Mouse (Mus musculus): ENCODE data around the gene Uts2. TPM values are rescaled to one million over a fixed set of nuclear protein-coding genes. Genes with fewer than 3 reads are reported as not detected.

The Uts2 gene
- not detected in 2 replicates for polyA plus RNA-seq (2015; fragmentation: Nextera tagmentation; extraction: Ambion mirVana)

DNA sequence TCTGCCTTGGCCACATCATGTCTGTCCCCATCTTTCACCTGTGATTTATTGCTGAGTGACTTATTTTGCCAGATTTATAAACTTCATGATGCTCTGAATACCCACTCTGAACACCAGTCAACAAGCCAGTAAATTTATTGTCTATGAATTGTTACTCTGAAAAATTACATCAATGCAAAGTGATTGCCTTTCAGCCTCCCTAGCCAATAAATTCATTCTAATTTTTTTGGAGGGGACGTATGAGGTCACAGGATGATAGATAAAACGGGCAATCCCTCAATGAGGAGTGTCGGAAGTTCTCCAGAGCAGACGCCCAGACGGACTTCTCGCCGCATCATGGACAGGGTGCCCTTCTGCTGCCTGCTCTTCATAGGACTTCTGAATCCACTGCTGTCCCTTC, at the start of gene Uts2:
Gene Uts2, plus strand, starts transcription at position 301 of the 400 bp plus-strand sequence.
- Histone ChIP-seq H3K36me3 (ENCODE audit: control insufficient read depth, insufficient read depth, low read length) (no peaks in the 10 kb centered on the region), H3K4me3 (ENCODE audit: low read length) (no peak within 1 kb of the TSS), H3K27ac (ENCODE audit: low read length) (no peak within 1 kb of the TSS), H3K4me1 (ENCODE audit: control insufficient read depth, insufficient read depth, low read length) (no peaks in the 10 kb centered on the region; the same call in 1 of the 2 replicates), H3K9me3 (ENCODE audit: control insufficient read depth, low read length) (peaks cover 3% of the 10 kb centered on the region; the same call in 1 of the 2 replicates), H3K4me2 (ENCODE audit: low read depth, low read length) (no peak within 1 kb of the TSS), H3K9ac (ENCODE audit: low read depth, low read length) (no peak within 1 kb of the TSS), H3K27me3 (replicated peaks; ENCODE audit: control insufficient read depth, insufficient read depth, low read length) (no peaks in the 10 kb centered on the region)
- ATAC-seq = no peak
- WGBS = 87% methylated on average over 7 of the region's 7 CpGs

DNA sequence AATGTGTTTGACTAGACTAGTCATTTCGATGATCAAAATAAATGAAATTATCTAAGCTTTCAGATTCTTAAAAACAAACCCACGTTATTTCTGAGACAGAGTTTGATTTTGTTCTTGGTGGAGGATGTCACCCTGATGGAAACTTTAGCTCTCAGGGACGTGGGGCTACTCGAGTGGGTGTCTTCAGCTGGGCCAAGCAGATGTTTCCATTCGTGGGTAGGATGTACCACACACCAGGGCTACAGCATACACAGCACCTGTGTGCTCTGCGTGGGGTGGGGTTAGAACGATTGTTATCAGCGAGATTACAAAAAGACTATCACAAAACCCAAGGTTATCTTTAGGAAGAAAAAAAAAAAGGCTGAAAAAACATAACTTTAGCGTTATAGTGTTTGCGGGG, 45.9 kb upstream of the Uts2 start:
- no peak overlapping the region for H3K4me2 ChIP-seq (ENCODE audit: low read depth, low read length)
- H3K4me3 ChIP-seq (ENCODE audit: low read length) = no peak overlapping the region
- no peak overlapping the region for H3K27ac ChIP-seq (ENCODE audit: low read length)
- no peaks in the 10 kb centered on the region for H3K36me3 ChIP-seq (ENCODE audit: control insufficient read depth, insufficient read depth, low read length)
- H3K9ac ChIP-seq (ENCODE audit: low read depth, low read length) = no peak overlapping the region
- no peak for ATAC-seq
- WGBS = 79% methylated on average over 10 of the region's 10 CpGs
- H3K9me3 ChIP-seq (ENCODE audit: control insufficient read depth, low read length) = no peaks in the 10 kb centered on the region
- no peaks in the 10 kb centered on the region for H3K4me1 ChIP-seq (ENCODE audit: control insufficient read depth, insufficient read depth, low read length)
- no peaks in the 10 kb centered on the region for H3K27me3 ChIP-seq (replicated peaks; ENCODE audit: control insufficient read depth, insufficient read depth, low read length)

DNA sequence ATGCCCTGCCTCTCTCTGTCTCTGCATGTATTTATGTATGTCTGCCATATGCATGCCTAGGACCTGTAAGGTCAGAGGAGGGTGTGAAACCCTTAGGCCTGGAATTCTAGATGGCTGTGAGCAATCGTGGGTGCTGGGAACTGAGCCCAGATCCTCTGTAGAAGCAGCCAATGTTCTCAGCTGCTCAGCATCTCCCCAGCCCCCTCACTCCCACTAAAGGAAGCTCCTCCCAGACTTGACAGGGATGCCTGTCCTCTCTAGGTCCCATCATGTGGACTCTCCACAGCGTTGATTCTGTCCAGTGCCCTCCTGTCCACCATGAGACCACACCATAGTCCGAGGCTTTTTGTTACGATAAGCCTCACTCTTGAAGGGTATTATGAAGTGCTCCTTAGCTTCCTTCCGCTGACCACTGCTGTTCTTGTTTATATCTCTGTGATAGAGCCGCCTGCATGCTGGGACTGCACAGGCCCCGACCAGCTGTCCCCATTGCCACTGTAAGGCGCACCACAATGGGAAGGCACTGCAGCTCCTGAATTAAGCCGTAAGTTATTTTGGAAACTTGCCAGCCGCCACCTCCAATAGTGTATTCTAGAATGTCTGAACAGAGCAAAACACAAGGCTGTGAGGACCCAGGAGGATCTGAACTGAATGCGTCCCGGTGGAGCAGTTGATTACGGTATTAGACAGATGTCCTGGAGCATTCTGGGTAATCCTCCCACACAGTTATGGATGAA, 40.4 kb upstream of the Uts2 start:
- Histone ChIP-seq H3K9me3 (ENCODE audit: control insufficient read depth, low read length) (no peaks in the 10 kb centered on the region), H3K27ac (ENCODE audit: low read length) (no peak overlapping the region; the same call in 1 of the 2 replicates), H3K27me3 (replicated peaks; ENCODE audit: control insufficient read depth, insufficient read depth, low read length) (no peaks in the 10 kb centered on the region), H3K36me3 (ENCODE audit: control insufficient read depth, insufficient read depth, low read length) (no peaks in the 10 kb centered on the region), H3K9ac (ENCODE audit: low read depth, low read length) (no peak overlapping the region), H3K4me2 (ENCODE audit: low read depth, low read length) (no peak overlapping the region), H3K4me3 (ENCODE audit: low read length) (no peak overlapping the region), H3K4me1 (ENCODE audit: control insufficient read depth, insufficient read depth, low read length) (no peaks in the 10 kb centered on the region)
- ATAC-seq = peak; percentile 33; the same call in 1 of the 2 replicates
- WGBS = 52% methylated on average over 13 of the region's 13 CpGs

DNA sequence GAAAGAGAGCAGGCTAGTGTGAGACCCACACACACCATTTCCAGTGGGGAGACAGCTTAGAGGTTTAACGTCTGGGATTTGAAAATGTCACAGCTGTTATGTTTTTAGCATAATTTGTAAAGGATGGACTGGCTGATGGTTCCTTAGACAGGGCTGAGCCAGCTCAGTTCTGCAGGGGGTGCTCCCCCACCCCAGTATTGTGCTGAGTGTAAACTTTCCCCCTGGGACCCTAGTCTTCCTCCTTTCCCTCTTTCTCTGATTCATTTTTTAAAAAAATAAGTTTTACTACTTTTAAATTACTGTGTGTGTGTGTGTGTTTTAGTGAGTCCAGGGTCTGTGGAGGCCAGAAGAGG, 39.8 kb upstream of the Uts2 start:
- H3K27ac ChIP-seq (ENCODE audit: low read length) = no peak overlapping the region
- no peak overlapping the region for H3K4me3 ChIP-seq (ENCODE audit: low read length)
- WGBS = 43% methylated on average over 1 of the region's 1 CpGs
- no peak overlapping the region for H3K4me2 ChIP-seq (ENCODE audit: low read depth, low read length)
- no peaks in the 10 kb centered on the region for H3K27me3 ChIP-seq (replicated peaks; ENCODE audit: control insufficient read depth, insufficient read depth, low read length)
- no peaks in the 10 kb centered on the region for H3K36me3 ChIP-seq (ENCODE audit: control insufficient read depth, insufficient read depth, low read length)
- ATAC-seq = no peak
- no peak overlapping the region for H3K9ac ChIP-seq (ENCODE audit: low read depth, low read length)
- no peaks in the 10 kb centered on the region for H3K4me1 ChIP-seq (ENCODE audit: control insufficient read depth, insufficient read depth, low read length)
- no peaks in the 10 kb centered on the region for H3K9me3 ChIP-seq (ENCODE audit: control insufficient read depth, low read length)

DNA sequence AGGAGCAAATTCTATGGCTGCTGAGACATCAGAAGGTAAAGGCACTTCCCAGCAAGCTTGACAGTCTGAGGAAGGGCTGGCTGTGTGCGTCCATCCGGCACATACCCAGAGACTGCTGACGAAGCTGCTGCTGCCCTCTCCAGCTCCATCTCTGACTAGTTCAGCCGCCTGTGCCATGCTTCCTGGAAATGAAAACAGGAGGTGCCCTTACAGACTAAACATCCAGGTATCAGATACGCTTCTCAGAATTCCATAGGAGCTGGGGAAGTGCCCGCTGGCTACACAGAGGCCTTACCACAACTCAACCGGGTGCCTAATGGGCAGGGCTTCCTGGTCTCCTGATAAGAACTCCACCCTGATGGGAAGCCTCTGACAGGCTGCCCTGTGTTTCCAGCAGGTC, 38.4 kb upstream of the Uts2 start:
- Histone ChIP-seq H3K27me3 (replicated peaks; ENCODE audit: control insufficient read depth, insufficient read depth, low read length) (no peaks in the 10 kb centered on the region), H3K9ac (ENCODE audit: low read depth, low read length) (no peak overlapping the region), H3K9me3 (ENCODE audit: control insufficient read depth, low read length) (no peaks in the 10 kb centered on the region), H3K4me3 (ENCODE audit: low read length) (no peak overlapping the region), H3K36me3 (ENCODE audit: control insufficient read depth, insufficient read depth, low read length) (no peaks in the 10 kb centered on the region), H3K4me2 (ENCODE audit: low read depth, low read length) (no peak overlapping the region), H3K4me1 (ENCODE audit: control insufficient read depth, insufficient read depth, low read length) (no peaks in the 10 kb centered on the region), H3K27ac (ENCODE audit: low read length) (no peak overlapping the region)
- ATAC-seq = no peak
- 77% methylated on average over 7 of the region's 7 CpGs for WGBS

DNA sequence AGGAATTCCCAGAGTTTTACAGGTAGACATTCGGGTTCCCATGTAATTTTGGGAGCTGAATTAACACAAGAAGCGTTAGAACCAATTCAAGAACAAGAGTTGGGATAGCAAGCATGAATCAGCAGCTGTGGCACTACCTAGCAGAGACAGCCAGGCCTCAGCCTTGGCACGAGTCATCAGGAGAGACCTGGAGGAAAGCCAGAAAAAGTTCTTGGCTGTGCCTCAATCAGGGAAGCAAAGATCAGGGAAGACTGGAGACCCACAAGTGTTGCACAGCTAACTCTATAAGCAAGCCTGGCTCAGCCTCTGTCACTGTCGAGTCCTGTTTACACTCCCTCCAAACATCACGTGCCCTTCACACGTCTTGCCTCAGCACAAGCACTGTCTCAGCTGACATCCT, 34.7 kb upstream of the Uts2 start:
- Histone ChIP-seq H3K4me2 (ENCODE audit: low read depth, low read length) (no peak overlapping the region), H3K9ac (ENCODE audit: low read depth, low read length) (no peak overlapping the region), H3K36me3 (ENCODE audit: control insufficient read depth, insufficient read depth, low read length) (no peaks in the 10 kb centered on the region), H3K4me3 (ENCODE audit: low read length) (no peak overlapping the region), H3K4me1 (ENCODE audit: control insufficient read depth, insufficient read depth, low read length) (no peaks in the 10 kb centered on the region), H3K9me3 (ENCODE audit: control insufficient read depth, low read length) (no peaks in the 10 kb centered on the region), H3K27ac (ENCODE audit: low read length) (no peak overlapping the region), H3K27me3 (replicated peaks; ENCODE audit: control insufficient read depth, insufficient read depth, low read length) (no peaks in the 10 kb centered on the region)
- no peak for ATAC-seq
- 44% methylated on average over 6 of the region's 6 CpGs for WGBS

DNA sequence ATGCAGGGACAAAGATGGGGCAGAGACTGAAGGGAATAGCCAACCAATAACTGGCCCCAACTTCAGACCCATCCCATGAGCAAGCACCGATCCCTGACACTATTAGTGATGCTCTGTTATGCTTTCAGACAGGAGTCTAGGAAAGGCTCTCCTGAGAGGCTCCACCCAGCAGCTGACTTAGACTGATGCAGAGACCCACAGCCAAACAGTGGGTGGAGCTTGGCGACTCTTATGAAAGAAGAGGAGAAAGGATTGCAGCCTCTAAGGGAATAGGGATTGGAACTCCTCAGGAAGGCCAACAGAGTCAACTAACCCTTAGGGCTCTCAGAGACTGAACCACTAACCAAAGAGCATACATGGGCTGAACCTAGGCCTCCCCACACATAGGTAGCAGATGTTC, 33.2 kb upstream of the Uts2 start:
- ATAC-seq = no peak
- Histone ChIP-seq H3K4me1 (ENCODE audit: control insufficient read depth, insufficient read depth, low read length) (no peaks in the 10 kb centered on the region), H3K9ac (ENCODE audit: low read depth, low read length) (no peak overlapping the region), H3K4me3 (ENCODE audit: low read length) (no peak overlapping the region), H3K27ac (ENCODE audit: low read length) (no peak overlapping the region), H3K9me3 (ENCODE audit: control insufficient read depth, low read length) (no peaks in the 10 kb centered on the region), H3K36me3 (ENCODE audit: control insufficient read depth, insufficient read depth, low read length) (no peaks in the 10 kb centered on the region), H3K27me3 (replicated peaks; ENCODE audit: control insufficient read depth, insufficient read depth, low read length) (no peaks in the 10 kb centered on the region), H3K4me2 (ENCODE audit: low read depth, low read length) (no peak overlapping the region)
- WGBS = 63% methylated on average over 2 of the region's 2 CpGs

DNA sequence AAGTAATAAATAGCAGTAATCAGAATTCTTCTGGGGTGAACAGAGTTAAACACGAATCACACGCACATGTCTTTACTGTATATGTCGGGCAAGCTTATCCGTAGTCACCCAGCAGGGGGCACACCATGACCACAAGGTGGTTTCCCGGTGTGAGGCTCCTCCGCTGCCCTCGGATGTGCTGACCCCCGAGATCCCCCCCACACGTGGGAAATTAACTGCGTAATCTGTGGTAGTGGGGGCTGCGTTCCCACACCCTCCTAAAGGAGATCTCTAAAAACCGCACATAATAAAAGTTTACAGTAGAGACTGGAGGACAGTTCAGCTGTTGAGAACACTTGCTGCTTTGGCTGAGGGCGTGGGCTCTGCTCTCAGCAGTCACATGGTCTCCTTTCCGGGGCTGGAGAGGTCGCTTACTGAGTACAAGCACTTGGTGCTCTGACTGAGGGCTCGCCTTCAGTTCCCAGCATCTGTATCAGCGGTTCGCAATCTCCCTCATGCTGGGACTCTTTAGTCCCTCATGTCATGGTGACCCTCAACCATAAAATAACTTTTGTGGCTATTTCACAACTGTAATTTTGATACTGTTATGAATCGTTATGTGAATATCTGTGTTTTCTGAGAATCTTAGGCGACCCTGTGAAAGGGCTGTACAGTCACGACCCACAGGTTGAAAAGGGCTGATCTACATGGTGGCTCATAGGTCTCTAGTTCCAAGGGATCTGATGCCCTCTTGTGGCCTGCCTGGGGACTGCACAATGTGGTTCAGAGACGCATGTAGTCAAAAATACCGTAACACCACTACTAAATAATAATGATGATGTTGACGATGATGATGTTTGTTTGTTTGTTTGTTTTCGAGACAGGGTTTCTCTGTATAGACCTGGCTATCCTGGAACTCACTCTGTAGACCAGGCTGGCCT, 32.0 kb upstream of the Uts2 start:
- Histone ChIP-seq H3K9ac (ENCODE audit: low read depth, low read length) (peak overlapping the region; percentile 35; the same call in 1 of the 2 replicates), H3K27me3 (replicated peaks; ENCODE audit: control insufficient read depth, insufficient read depth, low read length) (no peaks in the 10 kb centered on the region), H3K36me3 (ENCODE audit: control insufficient read depth, insufficient read depth, low read length) (no peaks in the 10 kb centered on the region), H3K4me1 (ENCODE audit: control insufficient read depth, insufficient read depth, low read length) (no peaks in the 10 kb centered on the region), H3K4me3 (ENCODE audit: low read length) (peak overlapping the region; percentile 32), H3K9me3 (ENCODE audit: control insufficient read depth, low read length) (no peaks in the 10 kb centered on the region), H3K27ac (ENCODE audit: low read length) (no peak overlapping the region), H3K4me2 (ENCODE audit: low read depth, low read length) (peak overlapping the region; percentile 56)
- peak; percentile 79 for ATAC-seq
- WGBS = 12% methylated on average over 25 of the region's 25 CpGs

DNA sequence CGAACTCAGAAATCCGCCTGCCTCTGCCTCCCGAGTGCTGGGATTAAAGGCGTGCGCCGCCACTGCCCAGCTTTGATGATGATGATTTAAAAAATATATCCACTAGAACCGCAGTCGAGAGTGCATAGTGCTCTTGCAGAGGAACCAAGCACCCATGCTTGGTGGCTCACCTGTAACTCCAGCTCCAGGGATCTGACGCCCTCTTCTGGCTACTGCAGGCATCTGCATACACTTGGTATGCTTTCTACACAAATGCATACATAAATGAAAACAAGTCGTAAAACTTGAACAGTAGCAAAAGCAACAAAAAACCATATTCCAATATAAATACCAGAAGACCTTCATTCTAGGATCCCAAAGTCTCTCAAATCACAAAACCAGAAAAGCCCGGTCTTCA, 31.3 kb upstream of the Uts2 start:
- Histone ChIP-seq H3K27me3 (replicated peaks; ENCODE audit: control insufficient read depth, insufficient read depth, low read length) (no peaks in the 10 kb centered on the region), H3K27ac (ENCODE audit: low read length) (no peak overlapping the region), H3K4me2 (ENCODE audit: low read depth, low read length) (no peak overlapping the region), H3K9ac (ENCODE audit: low read depth, low read length) (no peak overlapping the region), H3K9me3 (ENCODE audit: control insufficient read depth, low read length) (no peaks in the 10 kb centered on the region), H3K4me3 (ENCODE audit: low read length) (no peak overlapping the region), H3K4me1 (ENCODE audit: control insufficient read depth, insufficient read depth, low read length) (no peaks in the 10 kb centered on the region), H3K36me3 (ENCODE audit: control insufficient read depth, insufficient read depth, low read length) (no peaks in the 10 kb centered on the region)
- ATAC-seq = no peak
- 70% methylated on average over 11 of the region's 11 CpGs for WGBS
